Mouse (Mus musculus) neural tube, embryonic 11.5 days (tissue): ENCODE measurements around the gene Igfbp2. TPM values are rescaled to one million over a fixed set of nuclear protein-coding genes. Genes with fewer than 3 reads are reported as not detected.

Experiments used
- ATAC-seq: fragments of 200-750 bp; cut with Nextera tagmentation; 2 replicates; pipeline ENCODE4 v1.8.0; 2017; ENCODE audit warnings: moderate number of reproducible peaks, mild to moderate bottlenecking, moderate TSS enrichment, moderate library complexity; ENCODE audit not compliant: insufficient read depth, low FRiP score, low TSS enrichment
- DNase-seq: peaks from one replicate; pipeline ENCODE4 v3.0.0-alpha.2; 2015; ENCODE audit warnings: low spot score
- H3K27ac ChIP-seq: fragments of 300-500 bp; sonication (generic); 2 replicates; pipeline ENCODE4 v1.5.1; 2014; ENCODE audit warnings: low read depth, mild to moderate bottlenecking, low read length
- H3K27me3 ChIP-seq: fragments of 300-500 bp; sonication (generic); 2 replicates; pipeline ENCODE4 v1.6.1; 2014; ENCODE audit warnings: mild to moderate bottlenecking, low read length, mixed read lengths; ENCODE audit not compliant: control insufficient read depth, insufficient read depth
- H3K36me3 ChIP-seq: fragments of 300-500 bp; sonication (generic); 2 replicates; pipeline ENCODE4 v1.6.1; 2014; ENCODE audit warnings: mild to moderate bottlenecking, low read length, moderate library complexity, mixed read lengths; ENCODE audit not compliant: control insufficient read depth, insufficient read depth
- H3K4me1 ChIP-seq: fragments of 300-500 bp; sonication (generic); 2 replicates; pipeline ENCODE4 v1.6.1; 2014; ENCODE audit warnings: low read length, mixed read lengths; ENCODE audit not compliant: control insufficient read depth, insufficient read depth
- H3K4me2 ChIP-seq: fragments of 300-500 bp; sonication (generic); 2 replicates; pipeline ENCODE4 v1.6.1; 2014; ENCODE audit warnings: low read depth, mild to moderate bottlenecking, moderate library complexity
- H3K4me3 ChIP-seq: fragments of 300-500 bp; sonication (generic); 2 replicates; pipeline ENCODE4 v1.5.1; 2014; ENCODE audit warnings: low read depth, low read length
- H3K9ac ChIP-seq: fragments of 300-500 bp; sonication (generic); 2 replicates; pipeline ENCODE4 v1.6.1; 2014; ENCODE audit warnings: mild to moderate bottlenecking, low read length
- H3K9me3 ChIP-seq: fragments of 300-500 bp; sonication (generic); 2 replicates; pipeline ENCODE4 v1.6.1; 2016; ENCODE audit warnings: low read length; ENCODE audit not compliant: control insufficient read depth
- WGBS: fragments of 180-500 bp; shearing (Covaris S2); extraction: QIAGEN DNeasy Blood & Tissue Kit; methylation state at CpG from one replicate; pipeline ENCODE4 v1.1.7; 2014; 5-methylcytosine and 5-hydroxymethylcytosine counted together
- polyA plus RNA-seq: library from polyadenylated mRNA; unstranded; fragments of >200 nt; fragmentation: Nextera tagmentation; extraction: Ambion mirVana; gene quantifications from 2 replicates; pipeline ENCODE4 v1.2.1, GENCODE M21; 2014

Gene Igfbp2
- polyA plus RNA-seq, 1 experiment from 2014 or later = 422 TPM

GRCm38 (mm10) chr1:72832715-72833153 lies 8.4 kb downstream of the Igfbp2 start:
- ATAC-seq (no peak), DNase-seq (no peak)
- Histone ChIP-seq H3K4me1 (peaks cover 5% of the 10 kb centered on the region), H3K9me3 (no peaks in the 10 kb centered on the region), H3K27ac (no peak overlapping the region), H3K9ac (no peak overlapping the region), H3K4me3 (no peak overlapping the region), H3K36me3 (peaks cover 8% of the 10 kb centered on the region; the same call in 1 of the 2 replicates), H3K27me3 (no peaks in the 10 kb centered on the region), H3K4me2 (no peak overlapping the region)
- 81% methylated on average over 3 of the region's 3 CpGs for WGBS

GRCm38 (mm10) chr1:72833563-72833962 lies 9.3 kb downstream of the Igfbp2 start:
- Histone ChIP-seq H3K4me2 (no peak overlapping the region), H3K9ac (no peak overlapping the region), H3K4me1 (no peaks in the 10 kb centered on the region), H3K9me3 (no peaks in the 10 kb centered on the region), H3K27ac (no peak overlapping the region), H3K36me3 (peaks cover 10% of the 10 kb centered on the region; the same call in 1 of the 2 replicates), H3K4me3 (no peak overlapping the region), H3K27me3 (no peaks in the 10 kb centered on the region)
- DNase-seq (no peak), ATAC-seq (no peak)
- WGBS = 87% methylated on average over 4 of the region's 4 CpGs

GRCm38 (mm10) chr1:72839356-72839755 lies 15.1 kb downstream of the Igfbp2 start:
- Histone ChIP-seq H3K4me3 (no peak overlapping the region), H3K4me2 (no peak overlapping the region), H3K9ac (no peak overlapping the region), H3K27ac (no peak overlapping the region), H3K9me3 (no peaks in the 10 kb centered on the region), H3K36me3 (peaks cover 7% of the 10 kb centered on the region; the same call in 1 of the 2 replicates), H3K4me1 (no peaks in the 10 kb centered on the region), H3K27me3 (no peaks in the 10 kb centered on the region)
- WGBS = 65% methylated on average over 8 of the region's 8 CpGs
- DNase-seq (no peak), ATAC-seq (no peak)

GRCm38 (mm10) chr1:72839791-72840190 lies 15.5 kb downstream of the Igfbp2 start:
- H3K4me3 ChIP-seq = no peak overlapping the region
- no peak overlapping the region for H3K9ac ChIP-seq
- no peak overlapping the region for H3K27ac ChIP-seq
- no peak overlapping the region for H3K4me2 ChIP-seq
- H3K9me3 ChIP-seq = no peaks in the 10 kb centered on the region
- DNase-seq = no peak
- H3K36me3 ChIP-seq = peaks cover 7% of the 10 kb centered on the region; the same call in 1 of the 2 replicates
- no peaks in the 10 kb centered on the region for H3K27me3 ChIP-seq
- no peaks in the 10 kb centered on the region for H3K4me1 ChIP-seq
- WGBS = 90% methylated on average over 7 of the region's 7 CpGs
- ATAC-seq = no peak

- Histone ChIP-seq H3K4me3 (no peak overlapping the region), H3K27ac (no peak overlapping the region), H3K9ac (no peak overlapping the region), H3K4me2 (no peak overlapping the region), H3K4me1 (no peaks in the 10 kb centered on the region), H3K36me3 (0 out of 2 replicates have a peak, but pooled peaks cover under 1% of the 10 kb centered on the region), H3K27me3 (no peaks in the 10 kb centered on the region), H3K9me3 (no peaks in the 10 kb centered on the region)
- no peak for ATAC-seq
- WGBS = 89% methylated on average over 18 of the region's 18 CpGs
- no peak for DNase-seq
These were observed 18.6 kb downstream of the Igfbp2 start for GRCm38 (mm10) chr1:72842666-72843459.

GRCm38 (mm10) chr1:72844675-72845074 lies 20.4 kb downstream of the Igfbp2 start:
- ATAC-seq (no peak), DNase-seq (no peak)
- Histone ChIP-seq H3K9me3 (no peaks in the 10 kb centered on the region), H3K4me3 (no peak overlapping the region), H3K36me3 (no peaks in the 10 kb centered on the region; the same call in 1 of the 2 replicates), H3K4me2 (no peak overlapping the region), H3K27me3 (no peaks in the 10 kb centered on the region), H3K9ac (no peak overlapping the region), H3K27ac (no peak overlapping the region), H3K4me1 (no peaks in the 10 kb centered on the region)
- WGBS = 93% methylated on average over 6 of the region's 6 CpGs

- ATAC-seq (no peak), DNase-seq (no peak)
- H3K9ac ChIP-seq = no peak overlapping the region
- H3K4me2 ChIP-seq = no peak overlapping the region
- WGBS = 78% methylated on average over 4 of the region's 4 CpGs
- H3K36me3 ChIP-seq = peaks cover 7% of the 10 kb centered on the region
- no peaks in the 10 kb centered on the region for H3K27me3 ChIP-seq
- H3K9me3 ChIP-seq = no peaks in the 10 kb centered on the region
- H3K4me1 ChIP-seq = no peaks in the 10 kb centered on the region
- no peak overlapping the region for H3K4me3 ChIP-seq
- no peak overlapping the region for H3K27ac ChIP-seq
These were observed 23.6 kb downstream of the Igfbp2 start for GRCm38 (mm10) chr1:72847849-72848380.

GRCm38 (mm10) chr1:72849037-72849436 lies 24.7 kb downstream of the Igfbp2 start:
- WGBS = 92% methylated on average over 8 of the region's 8 CpGs
- DNase-seq (no peak), ATAC-seq (no peak)
- H3K9ac ChIP-seq = no peak overlapping the region
- H3K4me2 ChIP-seq = no peak overlapping the region
- H3K4me3 ChIP-seq = no peak overlapping the region
- no peaks in the 10 kb centered on the region for H3K4me1 ChIP-seq
- peaks cover 7% of the 10 kb centered on the region for H3K36me3 ChIP-seq
- H3K9me3 ChIP-seq = no peaks in the 10 kb centered on the region
- no peak overlapping the region for H3K27ac ChIP-seq
- H3K27me3 ChIP-seq = no peaks in the 10 kb centered on the region

GRCm38 (mm10) chr1:72853759-72854158 lies 29.5 kb downstream of the Igfbp2 start:
- Histone ChIP-seq H3K4me2 (no peak overlapping the region), H3K36me3 (peaks cover 7% of the 10 kb centered on the region), H3K4me3 (no peak overlapping the region), H3K9me3 (no peaks in the 10 kb centered on the region), H3K27ac (no peak overlapping the region), H3K4me1 (no peaks in the 10 kb centered on the region), H3K27me3 (no peaks in the 10 kb centered on the region), H3K9ac (no peak overlapping the region)
- 79% methylated on average over 1 of the region's 1 CpGs for WGBS
- ATAC-seq = no peak
- no peak for DNase-seq
